Mouse (Mus musculus): Measurements from ENCODE around the gene Cmtm3. TPM values are rescaled to one million over a fixed set of nuclear protein-coding genes. Genes with fewer than 3 reads are reported as not detected.

Cmtm3 gene
- polyA plus RNA-seq (2014; fragmentation: Illumina TruSeq; extraction: RNeasy Lipid Tissue Mini Kit (QIAGEN cat#74804); ENCODE audit: insufficient read depth, low read depth, low replicate concordance): 44.2 TPM

DNA sequence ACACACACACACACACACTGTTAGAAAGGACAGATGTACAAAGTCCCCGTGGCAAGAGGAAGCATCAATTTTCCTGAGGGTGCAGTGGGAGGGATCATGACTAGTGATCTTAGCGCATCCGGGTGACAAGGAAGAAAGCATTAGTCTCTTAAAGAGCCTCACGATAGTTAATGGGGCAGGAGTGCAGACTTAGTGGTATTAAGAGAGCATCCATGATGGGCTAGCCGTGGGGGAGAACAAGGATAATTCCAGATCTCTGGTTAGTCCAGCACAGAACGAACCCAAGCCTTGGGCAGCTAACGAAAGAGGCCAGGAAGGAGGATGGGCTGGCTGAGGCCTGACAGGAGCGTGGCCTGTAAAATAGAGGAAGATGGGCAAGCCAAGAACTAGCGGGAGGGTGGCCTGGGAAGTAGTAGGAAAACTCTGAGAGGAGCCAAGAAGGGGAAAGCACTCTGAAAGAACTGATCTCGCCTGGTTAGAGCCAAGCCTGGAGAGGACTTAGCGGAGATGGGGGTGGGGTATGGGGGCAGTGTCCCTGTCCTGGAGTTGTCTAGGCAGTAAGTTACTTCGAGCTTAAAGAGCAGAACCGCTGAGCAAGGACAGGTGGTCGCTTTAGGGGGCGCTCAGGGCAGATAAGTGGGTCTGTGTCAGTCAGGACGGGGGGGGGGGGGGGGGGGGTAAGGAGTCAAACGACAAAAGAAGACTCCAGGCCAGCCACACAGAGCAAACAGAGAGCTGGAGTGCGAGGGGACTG lies at the start of gene Cmtm3:
Gene Cmtm3, plus strand, starts transcription at position 182 of the 754 bp plus-strand sequence.

DNA sequence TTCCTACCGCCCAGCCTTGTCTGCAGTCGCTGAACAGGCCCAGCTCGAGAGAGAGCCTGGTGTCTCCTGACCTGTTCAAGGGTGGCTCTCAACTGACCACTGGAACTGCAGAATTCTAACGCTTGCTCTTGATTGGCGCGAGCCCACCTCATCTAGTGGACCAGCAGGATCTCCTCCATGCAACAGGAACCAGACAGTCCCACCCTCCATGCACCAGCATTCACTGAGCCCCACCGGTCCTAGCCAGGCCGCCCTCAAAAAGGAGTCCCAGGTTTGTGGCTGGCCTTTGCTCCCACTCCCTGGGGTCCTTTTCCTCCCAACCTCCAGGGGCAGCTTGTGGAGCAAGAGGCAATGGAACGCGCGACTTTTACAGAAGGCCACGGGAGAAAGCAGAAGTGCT lies 46.1 kb upstream of the Cmtm3 start, which contains the start of gene Cmtm2a:
Gene Cmtm2a, minus strand, starts transcription at position 101 of the 400 bp plus-strand sequence.

DNA sequence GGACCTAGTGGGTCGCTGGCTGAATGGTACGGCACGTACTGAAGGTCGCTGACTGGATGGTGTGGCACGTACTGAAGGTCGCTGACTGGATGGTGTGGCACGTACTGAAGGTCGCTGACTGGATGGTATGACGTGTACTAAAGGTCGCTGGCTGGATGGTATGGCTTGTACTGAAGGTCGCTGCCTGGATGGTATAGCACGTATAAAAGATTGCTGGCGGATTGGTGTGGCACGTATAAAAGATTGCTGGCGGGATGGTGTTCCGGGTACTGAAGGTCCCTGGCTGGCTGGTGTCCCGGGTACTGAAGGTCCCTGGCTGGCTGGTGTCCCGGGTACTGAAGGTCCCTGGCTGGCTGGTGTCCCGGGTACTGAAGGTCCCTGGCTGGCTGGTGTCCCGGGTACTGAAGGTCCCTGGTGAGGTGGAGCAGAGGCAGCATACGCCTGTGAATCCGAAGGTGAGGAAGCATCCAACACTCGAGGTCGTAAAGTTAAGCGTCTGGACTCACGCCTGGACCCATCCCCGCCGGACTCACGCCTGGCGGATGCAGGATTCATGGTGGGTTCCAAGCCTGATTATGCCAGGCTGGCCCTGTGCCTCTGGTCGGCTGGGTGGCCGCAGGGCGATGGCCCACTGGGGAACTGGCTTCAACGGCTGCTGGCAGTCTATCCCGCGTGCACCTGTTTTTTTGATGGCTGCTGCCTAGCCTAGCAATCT lies 29.6 kb upstream of the Cmtm3 start, which contains the start of the genes Gm45711 and Cmtm1:
Gene Gm45711, minus strand, starts transcription at position 641 of the 715 bp plus-strand sequence.
Gene Cmtm1, minus strand, starts transcription at position 705 of the 715 bp plus-strand sequence.

DNA sequence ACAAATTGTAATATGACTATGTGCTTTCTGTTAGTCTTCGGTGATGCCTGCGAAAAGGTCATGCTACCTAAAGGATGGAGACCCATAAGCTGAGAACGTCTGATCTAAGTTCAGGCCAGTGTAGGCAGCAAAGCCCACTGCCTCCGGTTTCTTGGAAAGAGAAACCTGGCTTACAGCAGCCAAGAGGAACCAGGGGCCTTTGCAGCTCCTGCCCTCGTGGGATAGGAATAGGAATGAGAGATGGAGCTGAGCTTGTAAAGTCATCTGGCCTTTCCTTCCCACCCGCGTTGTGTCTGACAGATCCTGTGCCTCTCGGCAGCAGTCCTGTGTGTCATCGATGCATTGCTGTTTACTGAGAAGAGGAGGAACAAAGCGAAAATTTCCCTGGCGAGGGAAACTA lies 17.9 kb upstream of the Cmtm3 start, which contains the start of gene Gm11020:
Gene Gm11020, plus strand, starts transcription at position 301 of the 400 bp plus-strand sequence.

DNA sequence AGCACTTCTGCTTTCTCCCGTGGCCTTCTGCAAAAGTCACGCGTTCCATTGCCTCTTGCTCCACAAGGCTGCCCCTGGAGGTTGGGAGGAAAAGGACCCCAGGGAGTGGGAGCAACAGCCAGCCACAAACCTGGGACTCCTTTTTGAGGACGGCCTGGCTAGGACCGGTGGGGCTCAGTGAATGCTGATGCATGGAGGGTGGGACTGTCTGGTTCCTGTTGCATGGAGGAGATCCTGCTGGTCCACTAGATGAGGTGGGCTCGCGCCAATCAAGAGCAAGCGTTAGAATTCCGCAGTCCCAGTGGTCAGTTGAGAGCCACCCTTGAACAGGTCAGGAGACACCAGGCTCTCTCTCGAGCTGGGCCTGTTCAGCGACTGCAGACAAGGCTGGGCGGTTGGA lies 17.3 kb upstream of the Cmtm3 start, which contains the start of gene Cmtm2b:
Gene Cmtm2b, plus strand, starts transcription at position 301 of the 400 bp plus-strand sequence.

DNA sequence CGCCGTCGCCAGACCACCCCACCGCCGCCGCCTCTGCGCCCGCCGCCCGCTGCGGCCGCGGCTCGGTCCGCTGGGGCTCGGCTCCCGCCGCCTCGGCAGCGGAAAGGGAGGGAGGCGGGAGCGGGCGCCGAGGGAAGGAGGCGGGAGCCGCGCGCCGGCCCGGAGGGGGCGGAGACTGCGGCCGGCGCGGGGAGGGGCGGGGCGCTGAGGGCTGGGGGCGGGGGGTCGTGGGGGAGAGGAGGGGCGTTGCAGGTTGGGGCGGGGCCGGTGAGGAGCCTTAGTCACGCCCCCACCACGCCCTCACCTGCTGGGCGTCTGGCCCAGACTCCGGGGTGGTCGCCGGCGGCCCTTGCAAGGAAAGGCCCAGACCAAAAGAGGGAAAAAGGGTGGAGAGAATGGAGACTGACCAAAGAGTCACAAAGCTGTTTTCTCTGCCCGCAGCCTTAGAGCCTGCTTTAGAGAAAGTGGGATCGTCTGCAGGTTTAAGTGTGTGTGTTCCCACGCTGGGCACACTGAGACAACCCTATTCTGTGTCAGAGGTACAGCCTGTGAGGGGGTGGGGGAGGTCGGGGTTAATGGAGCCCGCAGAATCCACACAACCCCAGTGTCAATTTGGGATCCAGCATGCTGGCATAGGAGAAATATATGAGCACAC lies 56.6 kb downstream of the Cmtm3 start, which contains the start of gene Cmtm4:
Gene Cmtm4, minus strand, starts transcription at position 105 of the 655 bp plus-strand sequence.

Other genes with a start within 250 kb of the Cmtm3 start
- 154 TPM for gene Cdh5, start 237.8 kb upstream of the Cmtm3 start, polyA plus RNA-seq (2014; fragmentation: Illumina TruSeq; extraction: RNeasy Lipid Tissue Mini Kit (QIAGEN cat#74804); ENCODE audit: insufficient read depth, low read depth, low replicate concordance)
- gene Bean1, start 169.0 kb upstream of the Cmtm3 start, polyA plus RNA-seq (2014; fragmentation: Illumina TruSeq; extraction: RNeasy Lipid Tissue Mini Kit (QIAGEN cat#74804); ENCODE audit: insufficient read depth, low read depth, low replicate concordance): 0.13 TPM
- 23.0 TPM for gene Tk2, start 90.9 kb upstream of the Cmtm3 start, polyA plus RNA-seq (2014; fragmentation: Illumina TruSeq; extraction: RNeasy Lipid Tissue Mini Kit (QIAGEN cat#74804); ENCODE audit: insufficient read depth, low read depth, low replicate concordance)
- gene Cklf, start 88.5 kb upstream of the Cmtm3 start, polyA plus RNA-seq (2014; fragmentation: Illumina TruSeq; extraction: RNeasy Lipid Tissue Mini Kit (QIAGEN cat#74804); ENCODE audit: insufficient read depth, low read depth, low replicate concordance): 16.5 TPM
- gene Cmtm2a, start 46.2 kb upstream of the Cmtm3 start, polyA plus RNA-seq (2014; fragmentation: Illumina TruSeq; extraction: RNeasy Lipid Tissue Mini Kit (QIAGEN cat#74804); ENCODE audit: insufficient read depth, low read depth, low replicate concordance): not detected
- not detected for gene Gm45711, start 29.3 kb upstream of the Cmtm3 start, polyA plus RNA-seq (2014; fragmentation: Illumina TruSeq; extraction: RNeasy Lipid Tissue Mini Kit (QIAGEN cat#74804); ENCODE audit: insufficient read depth, low read depth, low replicate concordance)
- gene Cmtm1, start 29.3 kb upstream of the Cmtm3 start, polyA plus RNA-seq (2014; fragmentation: Illumina TruSeq; extraction: RNeasy Lipid Tissue Mini Kit (QIAGEN cat#74804); ENCODE audit: insufficient read depth, low read depth, low replicate concordance): not detected
- gene Gm11020, start 17.8 kb upstream of the Cmtm3 start, polyA plus RNA-seq (2014; fragmentation: Illumina TruSeq; extraction: RNeasy Lipid Tissue Mini Kit (QIAGEN cat#74804); ENCODE audit: insufficient read depth, low read depth, low replicate concordance): not detected
- gene Cmtm2b, start 17.2 kb upstream of the Cmtm3 start, polyA plus RNA-seq (2014; fragmentation: Illumina TruSeq; extraction: RNeasy Lipid Tissue Mini Kit (QIAGEN cat#74804); ENCODE audit: insufficient read depth, low read depth, low replicate concordance): not detected
- gene Cmtm4, start 56.4 kb downstream of the Cmtm3 start, polyA plus RNA-seq (2014; fragmentation: Illumina TruSeq; extraction: RNeasy Lipid Tissue Mini Kit (QIAGEN cat#74804); ENCODE audit: insufficient read depth, low read depth, low replicate concordance): 10.2 TPM
- 29.5 TPM for gene Dync1li2, start 103.6 kb downstream of the Cmtm3 start, polyA plus RNA-seq (2014; fragmentation: Illumina TruSeq; extraction: RNeasy Lipid Tissue Mini Kit (QIAGEN cat#74804); ENCODE audit: insufficient read depth, low read depth, low replicate concordance)
- gene Terb1, start 170.5 kb downstream of the Cmtm3 start, polyA plus RNA-seq (2014; fragmentation: Illumina TruSeq; extraction: RNeasy Lipid Tissue Mini Kit (QIAGEN cat#74804); ENCODE audit: insufficient read depth, low read depth, low replicate concordance): 0.15 TPM
- 34.0 TPM for gene Nae1, start 195.2 kb downstream of the Cmtm3 start, polyA plus RNA-seq (2014; fragmentation: Illumina TruSeq; extraction: RNeasy Lipid Tissue Mini Kit (QIAGEN cat#74804); ENCODE audit: insufficient read depth, low read depth, low replicate concordance)
- 0.70 TPM for gene Car7, start 195.3 kb downstream of the Cmtm3 start, polyA plus RNA-seq (2014; fragmentation: Illumina TruSeq; extraction: RNeasy Lipid Tissue Mini Kit (QIAGEN cat#74804); ENCODE audit: insufficient read depth, low read depth, low replicate concordance)